Mouse (Mus musculus): Measurements from ENCODE around the gene Ifitm1.
A peak's percentile ranks its signal among the peaks of the same experiment; 100 is the strongest.

The Ifitm1 gene

GRCm38 (mm10) chr7:140991117-140991689, 24.2 kb downstream of the Ifitm1 start:
- peak overlapping the region; percentile 63 for H3K4me3 ChIP-seq (replicated peaks; ENCODE audit: low read length)
- peaks cover 82% of the 10 kb centered on the region for H3K4me1 ChIP-seq (replicated peaks; ENCODE audit: low read depth, low read length)
- H3K9me3 ChIP-seq (ENCODE audit: low read length), result no peaks in the 10 kb centered on the region
- peak; percentile 13; the same call in 1 of the 2 replicates for TF ChIP-seq CTCF (conservative IDR thresholded peaks at IDR 0.05; ENCODE audit: low read length)
- TF ChIP-seq POU5F1 (IDR thresholded peaks at IDR 0.05; ENCODE audit: borderline replicate concordance, low read length), result no peak
- TF ChIP-seq NANOG (IDR thresholded peaks at IDR 0.05; ENCODE audit: borderline replicate concordance, low read length), result no peak
- no peaks in the 10 kb centered on the region for H3K27me3 ChIP-seq (ENCODE audit: insufficient read depth, low read length)
- no peaks in the 10 kb centered on the region for H3K36me3 ChIP-seq (ENCODE audit: insufficient read depth, low read length)

GRCm38 (mm10) chr7:140997817-140998216, 30.8 kb downstream of the Ifitm1 start:
- H3K36me3 ChIP-seq (ENCODE audit: insufficient read depth, low read length), result no peaks in the 10 kb centered on the region
- H3K27me3 ChIP-seq (ENCODE audit: insufficient read depth, low read length), result no peaks in the 10 kb centered on the region
- H3K4me3 ChIP-seq (replicated peaks; ENCODE audit: low read length), result no peak overlapping the region
- no peaks in the 10 kb centered on the region for H3K9me3 ChIP-seq (ENCODE audit: low read length)
- TF ChIP-seq CTCF (conservative IDR thresholded peaks at IDR 0.05; ENCODE audit: low read length) (no peak), NANOG (IDR thresholded peaks at IDR 0.05; ENCODE audit: borderline replicate concordance, low read length) (no peak), POU5F1 (IDR thresholded peaks at IDR 0.05; ENCODE audit: borderline replicate concordance, low read length) (no peak)
- peaks cover 33% of the 10 kb centered on the region for H3K4me1 ChIP-seq (replicated peaks; ENCODE audit: low read depth, low read length)

GRCm38 (mm10) chr7:140998853-140999700, 32.1 kb downstream of the Ifitm1 start:
- Histone ChIP-seq H3K4me1 (replicated peaks; ENCODE audit: low read depth, low read length) (peaks cover 30% of the 10 kb centered on the region), H3K9me3 (ENCODE audit: low read length) (no peaks in the 10 kb centered on the region; the same call in 1 of the 2 replicates), H3K27me3 (ENCODE audit: insufficient read depth, low read length) (no peaks in the 10 kb centered on the region), H3K4me3 (replicated peaks; ENCODE audit: low read length) (no peak overlapping the region), H3K36me3 (ENCODE audit: insufficient read depth, low read length) (no peaks in the 10 kb centered on the region)
- TF ChIP-seq NANOG (IDR thresholded peaks at IDR 0.05; ENCODE audit: borderline replicate concordance, low read length) (no peak), POU5F1 (IDR thresholded peaks at IDR 0.05; ENCODE audit: borderline replicate concordance, low read length) (no peak), CTCF (conservative IDR thresholded peaks at IDR 0.05; ENCODE audit: low read length) (no peak)

GRCm38 (mm10) chr7:141000881-141001708, 34.1 kb downstream of the Ifitm1 start:
- no peak for TF ChIP-seq POU5F1 (IDR thresholded peaks at IDR 0.05; ENCODE audit: borderline replicate concordance, low read length)
- TF ChIP-seq NANOG (IDR thresholded peaks at IDR 0.05; ENCODE audit: borderline replicate concordance, low read length), result no peak
- TF ChIP-seq CTCF (conservative IDR thresholded peaks at IDR 0.05; ENCODE audit: low read length), result no peak
- no peaks in the 10 kb centered on the region; the same call in 1 of the 2 replicates for H3K9me3 ChIP-seq (ENCODE audit: low read length)
- H3K4me1 ChIP-seq (replicated peaks; ENCODE audit: low read depth, low read length), result peaks cover 31% of the 10 kb centered on the region
- peak overlapping the region; percentile 27; the same call in 1 of the 2 replicates for H3K4me3 ChIP-seq (replicated peaks; ENCODE audit: low read length)
- H3K27me3 ChIP-seq (ENCODE audit: insufficient read depth, low read length), result no peaks in the 10 kb centered on the region
- H3K36me3 ChIP-seq (ENCODE audit: insufficient read depth, low read length), result no peaks in the 10 kb centered on the region

- Histone ChIP-seq H3K9me3 (ENCODE audit: low read length) (no peaks in the 10 kb centered on the region; the same call in 1 of the 2 replicates), H3K4me1 (replicated peaks; ENCODE audit: low read depth, low read length) (peaks cover 53% of the 10 kb centered on the region), H3K27me3 (ENCODE audit: insufficient read depth, low read length) (no peaks in the 10 kb centered on the region), H3K4me3 (replicated peaks; ENCODE audit: low read length) (no peak overlapping the region), H3K36me3 (ENCODE audit: insufficient read depth, low read length) (no peaks in the 10 kb centered on the region)
- TF ChIP-seq CTCF (conservative IDR thresholded peaks at IDR 0.05; ENCODE audit: low read length) (no peak), POU5F1 (IDR thresholded peaks at IDR 0.05; ENCODE audit: borderline replicate concordance, low read length) (no peak), NANOG (IDR thresholded peaks at IDR 0.05; ENCODE audit: borderline replicate concordance, low read length) (no peak)
These were observed 36.4 kb downstream of the Ifitm1 start for GRCm38 (mm10) chr7:141003248-141004010.

- Histone ChIP-seq H3K36me3 (ENCODE audit: insufficient read depth, low read length) (peaks cover 7% of the 10 kb centered on the region; the same call in 1 of the 2 replicates), H3K4me3 (replicated peaks; ENCODE audit: low read length) (0 out of 2 replicates have a peak overlapping the region, but pooled peaks have one; percentile 14), H3K9me3 (ENCODE audit: low read length) (peaks cover 20% of the 10 kb centered on the region), H3K27me3 (ENCODE audit: insufficient read depth, low read length) (no peaks in the 10 kb centered on the region), H3K4me1 (replicated peaks; ENCODE audit: low read depth, low read length) (peaks cover 59% of the 10 kb centered on the region)
- TF ChIP-seq NANOG (IDR thresholded peaks at IDR 0.05; ENCODE audit: borderline replicate concordance, low read length) (no peak), POU5F1 (IDR thresholded peaks at IDR 0.05; ENCODE audit: borderline replicate concordance, low read length) (no peak), CTCF (conservative IDR thresholded peaks at IDR 0.05; ENCODE audit: low read length) (no peak)
These were observed 39.4 kb downstream of the Ifitm1 start for GRCm38 (mm10) chr7:141006446-141006845.

- TF ChIP-seq NANOG (IDR thresholded peaks at IDR 0.05; ENCODE audit: borderline replicate concordance, low read length) (no peak), CTCF (conservative IDR thresholded peaks at IDR 0.05; ENCODE audit: low read length) (no peak), POU5F1 (IDR thresholded peaks at IDR 0.05; ENCODE audit: borderline replicate concordance, low read length) (no peak)
- no peak overlapping the region; the same call in 1 of the 2 replicates for H3K4me3 ChIP-seq (replicated peaks; ENCODE audit: low read length)
- H3K4me1 ChIP-seq (replicated peaks; ENCODE audit: low read depth, low read length), result peaks cover 64% of the 10 kb centered on the region
- H3K36me3 ChIP-seq (ENCODE audit: insufficient read depth, low read length), result peaks cover 7% of the 10 kb centered on the region; the same call in 1 of the 2 replicates
- H3K27me3 ChIP-seq (ENCODE audit: insufficient read depth, low read length), result no peaks in the 10 kb centered on the region
- H3K9me3 ChIP-seq (ENCODE audit: low read length), result peaks cover 20% of the 10 kb centered on the region
These were observed 39.9 kb downstream of the Ifitm1 start for GRCm38 (mm10) chr7:141006914-141007313.

Measured in E14TG2a.4 (cell line).